Mouse (Mus musculus): ENCODE measurements around the gene 1700034J05Rik. TPM values are rescaled to one million over a fixed set of nuclear protein-coding genes. Genes with fewer than 3 reads are reported as not detected.

1700034J05Rik gene
- polyA plus RNA-seq, 1 experiment from 2014 or later = not detected

DNA sequence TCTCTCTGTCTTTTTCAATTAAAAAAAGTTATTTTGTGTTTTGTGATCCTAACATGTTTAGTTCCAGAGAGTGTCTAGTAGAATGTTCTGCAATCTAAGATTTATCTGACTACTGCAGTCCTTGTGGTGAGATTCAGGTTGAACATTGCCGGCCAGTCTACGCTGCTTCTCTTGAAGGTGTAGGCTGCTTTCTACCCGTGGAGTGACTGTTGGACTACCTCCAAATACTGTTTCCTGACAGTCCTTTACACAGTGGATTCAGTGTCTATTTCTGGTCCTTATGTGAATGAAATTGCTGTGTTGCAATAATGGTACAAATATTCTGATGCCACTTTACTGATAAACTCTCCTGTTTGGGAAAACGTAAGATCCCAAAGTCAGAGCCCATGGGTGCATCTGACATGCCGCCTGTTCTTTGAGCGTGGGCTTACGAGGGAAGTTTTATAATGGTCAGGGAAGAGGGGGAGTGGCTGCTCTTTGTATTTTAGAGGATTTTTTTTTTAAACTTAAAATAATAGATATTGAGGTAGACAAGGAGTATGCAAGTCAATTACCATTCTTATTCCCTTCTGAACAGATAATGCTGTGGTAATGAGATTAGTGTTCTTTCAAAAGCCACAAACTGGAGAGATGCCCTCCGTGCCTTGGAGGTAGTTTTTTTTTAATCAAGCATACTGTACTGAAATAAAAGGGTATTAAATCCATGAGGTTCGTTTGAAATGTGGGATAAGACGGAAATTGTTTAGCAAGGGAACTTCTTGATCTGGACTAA is 4.4 kb downstream of the 1700034J05Rik start:
- ATAC-seq (replicated peaks; ENCODE audit: insufficient number of reproducible peaks, low FRiP score, low TSS enrichment, low read depth) (no peak), DNase-seq (ENCODE audit: low spot score) (no peak)
- H3K4me1 ChIP-seq (ENCODE audit: control insufficient read depth, insufficient read depth, low read length) = 0 out of 2 replicates have a peak, but pooled peaks cover 3% of the 10 kb centered on the region
- H3K4me2 ChIP-seq (ENCODE audit: low read depth, low read length) = no peak overlapping the region
- no peak overlapping the region for H3K9ac ChIP-seq (replicated peaks; ENCODE audit: low read length)
- H3K36me3 ChIP-seq (replicated peaks; ENCODE audit: control insufficient read depth, insufficient read depth, low read depth, low read length) = no peaks in the 10 kb centered on the region
- H3K4me3 ChIP-seq (ENCODE audit: low read depth, low read length) = no peak overlapping the region
- H3K27ac ChIP-seq (replicated peaks; ENCODE audit: low read depth, low read length) = no peak overlapping the region
- H3K27me3 ChIP-seq (ENCODE audit: control insufficient read depth, insufficient read depth, low read length) = no peaks in the 10 kb centered on the region
- no peaks in the 10 kb centered on the region for H3K9me3 ChIP-seq (replicated peaks; ENCODE audit: control insufficient read depth, low read length)
- WGBS = 53% methylated on average over 10 of the region's 10 CpGs

DNA sequence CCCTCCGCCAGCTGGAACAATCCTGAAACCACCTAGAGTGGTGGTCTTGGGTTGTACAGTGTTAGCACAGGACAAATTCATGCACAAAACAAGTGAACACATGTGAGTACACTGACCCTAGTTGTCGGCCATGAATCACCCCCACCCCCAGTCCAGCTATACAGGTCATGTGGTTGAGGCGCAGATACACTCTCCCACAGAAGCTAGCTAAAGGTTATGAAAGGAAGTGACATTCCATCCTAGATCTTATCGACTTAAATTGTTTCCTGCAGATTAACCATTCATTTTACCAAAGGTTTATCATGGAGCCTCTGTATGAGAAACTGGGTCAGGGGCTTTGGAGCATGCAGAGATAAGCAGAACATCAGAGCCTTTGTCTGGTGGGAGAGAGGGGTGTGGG is 7.0 kb downstream of the 1700034J05Rik start:
- 0 out of 2 replicates have a peak, but pooled peaks cover 3% of the 10 kb centered on the region for H3K4me1 ChIP-seq (ENCODE audit: control insufficient read depth, insufficient read depth, low read length)
- H3K9me3 ChIP-seq (replicated peaks; ENCODE audit: control insufficient read depth, low read length) = no peaks in the 10 kb centered on the region
- no peak for ATAC-seq (replicated peaks; ENCODE audit: insufficient number of reproducible peaks, low FRiP score, low TSS enrichment, low read depth)
- 69% methylated on average over 4 of the region's 4 CpGs for WGBS
- no peak overlapping the region for H3K4me2 ChIP-seq (ENCODE audit: low read depth, low read length)
- H3K9ac ChIP-seq (replicated peaks; ENCODE audit: low read length) = no peak overlapping the region
- H3K4me3 ChIP-seq (ENCODE audit: low read depth, low read length) = no peak overlapping the region
- H3K27me3 ChIP-seq (ENCODE audit: control insufficient read depth, insufficient read depth, low read length) = no peaks in the 10 kb centered on the region
- DNase-seq (ENCODE audit: low spot score) = no peak
- H3K27ac ChIP-seq (replicated peaks; ENCODE audit: low read depth, low read length) = no peak overlapping the region
- H3K36me3 ChIP-seq (replicated peaks; ENCODE audit: control insufficient read depth, insufficient read depth, low read depth, low read length) = no peaks in the 10 kb centered on the region

DNA sequence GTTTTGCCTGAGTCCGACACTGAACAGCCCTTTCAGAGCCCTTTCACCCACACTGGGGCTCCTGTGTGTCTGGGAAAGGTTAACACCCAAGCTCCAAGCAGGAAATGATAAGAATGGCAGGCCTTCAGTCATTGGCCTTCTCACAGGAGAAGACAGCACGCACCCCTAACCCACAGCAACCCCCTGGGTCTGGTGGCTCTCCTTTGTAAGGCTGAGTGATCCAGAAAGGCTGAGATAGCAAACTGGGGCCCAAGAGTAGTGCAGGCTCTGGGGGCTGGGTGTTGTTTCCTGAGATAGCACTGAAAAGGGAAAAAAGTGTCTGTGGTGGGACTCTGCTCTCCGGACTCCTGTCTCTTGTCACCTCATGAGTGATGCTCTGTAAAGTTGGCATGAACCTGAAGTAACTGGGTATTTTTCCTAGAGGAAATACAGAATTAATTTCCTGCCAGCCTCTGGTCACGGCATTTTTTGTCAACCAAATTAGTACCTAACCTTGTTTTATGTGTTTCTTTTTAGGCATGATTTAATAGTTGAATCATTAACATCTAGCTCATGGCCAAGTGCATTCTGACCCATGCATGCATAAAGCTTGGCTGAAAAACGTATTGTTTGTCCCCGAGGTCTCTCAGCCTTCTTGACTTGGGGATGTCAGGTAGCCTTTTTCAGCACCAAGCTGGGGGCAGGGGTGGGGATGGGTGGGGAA is 7.7 kb downstream of the 1700034J05Rik start:
- 77% methylated on average over 6 of the region's 6 CpGs for WGBS
- no peak for ATAC-seq (replicated peaks; ENCODE audit: insufficient number of reproducible peaks, low FRiP score, low TSS enrichment, low read depth)
- H3K4me2 ChIP-seq (ENCODE audit: low read depth, low read length) = no peak overlapping the region

DNA sequence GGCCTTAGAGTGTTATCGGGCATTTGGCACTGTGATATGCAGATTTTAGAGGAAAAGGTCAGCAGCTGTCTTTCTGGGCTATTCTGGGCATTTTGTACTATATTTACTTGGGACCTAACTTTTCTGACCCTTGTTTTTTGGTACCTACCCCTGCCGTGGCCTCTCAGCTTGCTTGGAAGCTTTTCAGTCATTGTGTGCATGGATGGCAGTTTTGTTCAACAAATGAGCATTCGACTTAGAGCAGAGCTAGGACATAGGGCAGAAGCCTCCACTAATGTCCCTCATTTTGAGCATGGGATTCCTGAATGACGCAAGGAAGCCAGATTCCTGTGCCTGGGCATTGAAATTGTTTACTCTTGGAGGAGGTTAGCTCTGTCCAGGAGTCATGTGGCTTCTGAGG is 9.4 kb downstream of the 1700034J05Rik start:
- H3K4me1 ChIP-seq (ENCODE audit: control insufficient read depth, insufficient read depth, low read length) = 0 out of 2 replicates have a peak, but pooled peaks cover 3% of the 10 kb centered on the region
- no peaks in the 10 kb centered on the region for H3K27me3 ChIP-seq (ENCODE audit: control insufficient read depth, insufficient read depth, low read length)
- H3K36me3 ChIP-seq (replicated peaks; ENCODE audit: control insufficient read depth, insufficient read depth, low read depth, low read length) = no peaks in the 10 kb centered on the region
- no peak for ATAC-seq (replicated peaks; ENCODE audit: insufficient number of reproducible peaks, low FRiP score, low TSS enrichment, low read depth)
- no peak overlapping the region for H3K27ac ChIP-seq (replicated peaks; ENCODE audit: low read depth, low read length)
- H3K9me3 ChIP-seq (replicated peaks; ENCODE audit: control insufficient read depth, low read length) = no peaks in the 10 kb centered on the region
- no peak for DNase-seq (ENCODE audit: low spot score)
- H3K4me2 ChIP-seq (ENCODE audit: low read depth, low read length) = no peak overlapping the region
- no peak overlapping the region for H3K4me3 ChIP-seq (ENCODE audit: low read depth, low read length)
- H3K9ac ChIP-seq (replicated peaks; ENCODE audit: low read length) = no peak overlapping the region
- 67% methylated on average over 4 of the region's 4 CpGs for WGBS

More for the DNA sequence above, 7.7 kb downstream of the 1700034J05Rik start:
- Histone ChIP-seq H3K9me3 (replicated peaks; ENCODE audit: control insufficient read depth, low read length) (no peaks in the 10 kb centered on the region), H3K36me3 (replicated peaks; ENCODE audit: control insufficient read depth, insufficient read depth, low read depth, low read length) (no peaks in the 10 kb centered on the region), H3K9ac (replicated peaks; ENCODE audit: low read length) (no peak overlapping the region), H3K4me3 (ENCODE audit: low read depth, low read length) (no peak overlapping the region), H3K4me1 (ENCODE audit: control insufficient read depth, insufficient read depth, low read length) (0 out of 2 replicates have a peak, but pooled peaks cover 3% of the 10 kb centered on the region), H3K27me3 (ENCODE audit: control insufficient read depth, insufficient read depth, low read length) (no peaks in the 10 kb centered on the region), H3K27ac (replicated peaks; ENCODE audit: low read depth, low read length) (no peak overlapping the region)
- DNase-seq (ENCODE audit: low spot score) = no peak

DNA sequence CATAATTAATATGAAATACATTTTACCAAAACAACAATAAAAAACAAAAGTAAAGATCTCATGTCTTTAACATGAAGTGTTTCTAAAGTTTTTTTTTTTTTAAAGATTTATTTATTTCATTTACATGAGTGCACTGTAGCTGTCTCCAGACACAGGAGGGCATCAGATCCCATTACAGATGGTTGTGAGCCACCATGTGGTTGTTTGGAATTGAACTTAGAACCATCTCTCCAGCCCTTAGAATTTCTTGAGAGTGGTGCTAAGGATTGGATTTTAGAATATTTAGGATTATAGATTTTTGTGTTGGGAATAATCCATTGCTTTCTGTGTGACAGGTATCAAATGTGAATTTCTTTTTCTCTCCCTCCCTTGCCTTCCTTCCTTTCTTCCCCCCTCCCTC is 10.2 kb downstream of the 1700034J05Rik start:
- no peaks in the 10 kb centered on the region for H3K9me3 ChIP-seq (replicated peaks; ENCODE audit: control insufficient read depth, low read length)
- H3K4me1 ChIP-seq (ENCODE audit: control insufficient read depth, insufficient read depth, low read length) = 0 out of 2 replicates have a peak, but pooled peaks cover 3% of the 10 kb centered on the region
- H3K4me3 ChIP-seq (ENCODE audit: low read depth, low read length) = no peak overlapping the region
- ATAC-seq (replicated peaks; ENCODE audit: insufficient number of reproducible peaks, low FRiP score, low TSS enrichment, low read depth) (no peak), DNase-seq (ENCODE audit: low spot score) (no peak)
- H3K4me2 ChIP-seq (ENCODE audit: low read depth, low read length) = no peak overlapping the region
- no peak overlapping the region for H3K27ac ChIP-seq (replicated peaks; ENCODE audit: low read depth, low read length)
- H3K36me3 ChIP-seq (replicated peaks; ENCODE audit: control insufficient read depth, insufficient read depth, low read depth, low read length) = no peaks in the 10 kb centered on the region
- no peak overlapping the region for H3K9ac ChIP-seq (replicated peaks; ENCODE audit: low read length)
- no peaks in the 10 kb centered on the region for H3K27me3 ChIP-seq (ENCODE audit: control insufficient read depth, insufficient read depth, low read length)

DNA sequence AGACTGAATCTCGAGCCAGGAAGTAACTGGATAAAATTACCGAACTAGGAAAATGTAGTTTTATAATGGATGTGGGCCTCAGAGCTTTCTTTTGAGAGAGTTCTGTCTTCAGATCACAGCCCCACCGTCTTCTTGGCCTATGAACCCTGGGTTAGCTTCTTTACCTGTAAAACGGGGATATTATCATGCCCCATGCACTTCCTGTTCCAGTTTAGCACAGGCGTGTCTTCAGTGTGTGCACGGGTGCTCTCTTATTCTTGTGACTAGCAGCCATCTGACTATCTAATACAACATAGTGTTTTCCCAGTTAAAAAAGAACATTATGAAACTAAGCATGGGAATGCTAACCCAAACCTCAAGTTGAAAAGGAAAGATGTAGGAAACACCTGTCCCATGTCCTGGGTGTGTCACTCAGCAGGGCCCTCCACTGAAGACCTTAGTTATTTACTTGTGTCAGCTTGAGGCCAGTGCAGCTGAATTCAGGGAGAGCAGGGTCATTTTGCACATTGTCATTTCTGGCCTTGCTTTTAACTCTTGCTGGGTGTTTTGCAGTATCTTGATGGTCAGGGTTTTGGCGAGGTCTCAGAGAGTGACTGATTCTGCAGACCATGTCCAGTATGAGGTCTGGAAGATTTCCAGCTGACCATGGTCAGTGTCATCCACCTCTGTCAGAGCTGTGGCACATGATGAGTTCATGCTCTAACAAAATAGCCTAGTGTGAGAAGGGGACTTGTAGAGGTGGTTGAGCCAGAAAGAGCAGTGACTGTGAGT is 12.5 kb downstream of the 1700034J05Rik start:
- Histone ChIP-seq H3K36me3 (replicated peaks; ENCODE audit: control insufficient read depth, insufficient read depth, low read depth, low read length) (no peaks in the 10 kb centered on the region), H3K27me3 (ENCODE audit: control insufficient read depth, insufficient read depth, low read length) (no peaks in the 10 kb centered on the region), H3K9me3 (replicated peaks; ENCODE audit: control insufficient read depth, low read length) (no peaks in the 10 kb centered on the region), H3K4me1 (ENCODE audit: control insufficient read depth, insufficient read depth, low read length) (no peaks in the 10 kb centered on the region), H3K27ac (replicated peaks; ENCODE audit: low read depth, low read length) (no peak overlapping the region), H3K4me3 (ENCODE audit: low read depth, low read length) (no peak overlapping the region), H3K4me2 (ENCODE audit: low read depth, low read length) (no peak overlapping the region), H3K9ac (replicated peaks; ENCODE audit: low read length) (no peak overlapping the region)
- no peak for DNase-seq (ENCODE audit: low spot score)
- no peak for ATAC-seq (replicated peaks; ENCODE audit: insufficient number of reproducible peaks, low FRiP score, low TSS enrichment, low read depth)
- 83% methylated on average over 7 of the region's 7 CpGs for WGBS

DNA sequence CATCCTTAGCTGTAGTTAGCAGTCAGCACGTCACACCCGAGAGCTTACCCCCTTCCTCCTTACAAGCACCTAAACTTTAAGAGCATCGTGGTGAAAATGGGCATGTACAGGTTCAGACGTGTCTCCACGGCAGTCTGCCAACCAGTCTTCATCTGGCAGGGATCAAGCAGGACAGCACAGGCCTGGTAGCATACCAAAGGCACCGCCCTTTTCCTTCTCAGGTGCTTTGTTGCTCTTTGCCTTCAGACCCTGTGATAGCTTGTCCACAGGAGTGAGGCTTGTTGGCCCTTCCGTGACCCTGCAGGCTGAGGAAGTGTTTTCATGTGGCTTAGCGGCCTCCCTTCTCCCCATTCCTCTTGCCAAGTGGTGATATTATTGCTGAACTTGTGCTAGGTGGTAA is 15.2 kb downstream of the 1700034J05Rik start:
- Histone ChIP-seq H3K27ac (replicated peaks; ENCODE audit: low read depth, low read length) (no peak overlapping the region), H3K9me3 (replicated peaks; ENCODE audit: control insufficient read depth, low read length) (no peaks in the 10 kb centered on the region)

More for the DNA sequence above, 15.2 kb downstream of the 1700034J05Rik start:
- WGBS = 84% methylated on average over 8 of the region's 8 CpGs
- DNase-seq (ENCODE audit: low spot score) (peak; percentile 22), ATAC-seq (replicated peaks; ENCODE audit: insufficient number of reproducible peaks, low FRiP score, low TSS enrichment, low read depth) (no peak)
- no peaks in the 10 kb centered on the region for H3K27me3 ChIP-seq (ENCODE audit: control insufficient read depth, insufficient read depth, low read length)
- no peak overlapping the region for H3K4me2 ChIP-seq (ENCODE audit: low read depth, low read length)
- no peak overlapping the region for H3K9ac ChIP-seq (replicated peaks; ENCODE audit: low read length)
- no peak overlapping the region for H3K4me3 ChIP-seq (ENCODE audit: low read depth, low read length)
- no peaks in the 10 kb centered on the region for H3K4me1 ChIP-seq (ENCODE audit: control insufficient read depth, insufficient read depth, low read length)
- H3K36me3 ChIP-seq (replicated peaks; ENCODE audit: control insufficient read depth, insufficient read depth, low read depth, low read length) = no peaks in the 10 kb centered on the region

Measured in embryonic facial prominence, embryonic 11.5 days (tissue).